Mouse (Mus musculus): ENCODE results near the gene Olfr150.
"Not testable (repeated sequence)": the region's sequence is repeated elsewhere in the genome, so short reads cannot be mapped to it uniquely, and the experiment has no call there.

Olfr150 gene

DNA sequence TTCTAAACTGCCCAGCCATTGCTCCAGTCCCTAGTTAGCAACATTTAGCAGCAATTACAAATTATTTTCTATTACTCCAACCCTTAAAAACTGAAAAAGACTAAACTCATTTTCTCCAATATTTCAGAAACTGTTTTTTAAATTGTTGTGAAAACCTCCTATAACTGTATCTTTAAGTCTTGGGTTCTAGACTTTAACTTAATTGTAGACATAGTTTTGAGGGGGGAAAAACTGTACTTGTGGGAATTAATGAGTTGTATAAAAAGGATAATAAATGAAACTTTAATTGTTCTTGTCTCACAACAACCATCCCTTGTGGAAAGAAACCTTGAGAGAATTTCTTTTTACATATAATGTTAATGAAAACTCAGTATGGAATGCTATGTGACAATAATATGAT lies at the start of gene Olfr150:
Olfr150 (plus strand) TSS at position 301 of the 400 bp plus-strand sequence.
- no peak for DNase-seq (ENCODE audit: low spot score in 2 of 2)

DNA sequence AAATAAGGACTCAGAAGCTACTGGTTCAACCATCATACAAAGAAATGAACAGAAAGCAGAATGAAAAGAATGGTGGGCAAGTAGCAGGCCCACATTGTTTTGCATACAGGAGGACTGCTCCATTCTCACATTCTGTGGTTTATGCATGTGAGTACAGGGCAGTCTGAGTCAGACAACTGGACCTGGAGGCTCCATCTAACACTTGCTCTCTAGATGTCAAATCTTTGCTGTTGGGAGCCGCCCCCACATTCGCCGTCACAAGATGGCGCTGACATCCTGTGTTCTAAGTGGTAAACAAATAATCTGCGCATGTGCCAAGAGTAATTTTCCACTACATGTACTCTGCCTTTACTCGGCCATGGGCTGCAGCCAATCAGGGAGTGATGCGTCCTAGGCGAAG lies 29.7 kb upstream of the Olfr150 start:
- not testable (repeated sequence) for DNase-seq (ENCODE audit: low spot score in 2 of 2)

DNA sequence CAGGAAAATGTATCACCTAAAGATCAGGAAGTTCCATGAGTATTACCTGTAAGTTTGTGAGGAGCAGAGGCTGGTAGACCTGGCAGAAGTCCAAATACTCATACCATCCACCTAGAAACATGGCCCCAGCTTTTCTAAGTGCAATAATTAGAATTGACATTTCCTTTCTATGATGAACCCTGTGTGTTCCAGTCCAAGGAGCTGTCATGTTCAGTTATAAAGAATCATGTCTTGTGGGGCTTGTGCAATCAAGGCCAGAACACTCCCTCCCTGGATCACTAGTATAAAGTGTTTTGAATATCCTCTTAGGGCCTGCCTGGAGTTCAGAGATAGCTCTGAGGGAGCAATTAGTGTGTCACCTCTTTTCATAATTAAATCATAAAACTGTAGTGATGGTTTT lies 23.8 kb upstream of the Olfr150 start, which contains the start of gene Olfr149:
Olfr149 (minus strand) TSS at position 101 of the 400 bp plus-strand sequence.
- DNase-seq (ENCODE audit: low spot score in 2 of 2), result no peak

DNA sequence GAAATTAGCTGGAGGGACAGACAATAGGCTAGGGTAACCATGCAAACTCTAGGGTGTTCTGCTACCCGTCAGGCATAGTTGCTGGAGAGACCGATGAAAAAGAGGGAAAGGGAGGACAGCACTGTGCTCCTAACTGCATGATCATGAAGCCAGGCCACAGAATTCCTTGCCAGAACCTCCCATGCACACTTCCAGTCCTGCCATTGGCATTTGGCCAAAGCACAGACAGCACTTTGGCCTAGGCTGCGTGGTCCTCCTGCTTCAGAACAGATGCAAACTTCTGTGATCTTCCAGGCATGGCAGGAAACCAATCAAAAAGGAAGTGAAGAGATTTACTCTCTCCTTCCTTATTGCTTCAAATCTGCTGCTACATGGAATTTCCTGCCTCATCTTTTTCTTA lies 21.8 kb upstream of the Olfr150 start:
- no peak for DNase-seq (ENCODE audit: low spot score in 2 of 2)

DNA sequence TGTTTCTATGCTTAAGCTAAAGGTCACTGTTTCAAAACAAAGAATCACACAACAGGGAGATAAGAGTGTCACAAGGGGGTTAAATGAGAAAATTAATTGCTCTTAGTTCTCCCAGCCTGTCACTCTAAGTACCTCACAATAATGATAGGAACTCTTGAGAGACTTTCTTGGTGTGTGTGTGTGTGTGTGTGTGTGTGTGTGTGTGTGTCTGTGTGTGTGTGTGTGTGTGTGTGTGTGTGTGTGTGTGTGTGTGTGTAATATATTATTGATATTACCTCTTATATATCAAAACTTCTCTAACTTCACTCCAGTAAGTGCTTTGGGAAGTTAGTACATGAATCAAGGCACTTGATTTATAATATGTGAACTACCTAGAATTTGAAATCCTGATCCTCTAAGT lies 19.7 kb upstream of the Olfr150 start, which contains the start of gene Olfr965:
Olfr965 (plus strand) TSS at position 301 of the 400 bp plus-strand sequence.
- no peak for DNase-seq (ENCODE audit: low spot score in 2 of 2)

DNA sequence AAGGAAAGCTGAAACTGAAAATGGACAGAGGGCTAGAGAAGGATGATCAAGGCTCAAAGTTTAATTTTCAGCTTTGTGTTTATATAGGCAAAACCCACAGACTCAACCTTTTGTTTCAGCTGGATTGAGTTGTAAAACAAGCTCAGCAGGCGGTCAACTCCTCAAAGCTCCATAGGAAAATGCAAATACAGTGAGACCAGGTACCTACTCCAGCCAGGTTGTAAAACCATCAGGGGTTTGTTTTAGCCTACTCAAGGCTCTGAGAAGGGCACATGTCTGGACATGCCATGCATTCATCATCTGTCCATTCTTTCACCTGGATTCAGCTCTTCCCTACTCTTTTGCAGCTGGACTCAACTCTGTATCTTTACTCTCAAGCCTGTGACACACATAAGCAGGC lies 10.0 kb downstream of the Olfr150 start:
- DNase-seq (ENCODE audit: low spot score in 2 of 2), result no peak

DNA sequence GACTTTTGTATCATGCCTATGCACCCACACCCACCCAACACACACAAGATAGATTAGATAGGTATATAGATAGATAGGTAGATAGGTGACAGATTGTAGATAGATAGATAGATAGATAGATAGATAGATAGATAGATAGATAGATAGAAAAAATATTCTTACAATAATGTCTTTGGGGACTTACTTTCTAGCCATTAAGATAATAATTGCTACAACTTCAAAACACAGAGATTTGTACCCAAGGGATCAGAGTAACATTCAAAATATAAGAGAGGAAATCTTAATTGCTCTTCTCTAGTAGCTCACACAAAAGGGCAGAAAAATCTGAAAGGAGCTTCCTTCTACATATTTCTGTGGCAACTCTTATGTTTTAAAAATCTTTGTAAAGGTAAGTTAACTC lies 15.2 kb downstream of the Olfr150 start, which contains the start of gene Olfr967:
Olfr967 (plus strand) TSS at position 301 of the 400 bp plus-strand sequence.
- DNase-seq (ENCODE audit: low spot score in 2 of 2), result no peak

DNA sequence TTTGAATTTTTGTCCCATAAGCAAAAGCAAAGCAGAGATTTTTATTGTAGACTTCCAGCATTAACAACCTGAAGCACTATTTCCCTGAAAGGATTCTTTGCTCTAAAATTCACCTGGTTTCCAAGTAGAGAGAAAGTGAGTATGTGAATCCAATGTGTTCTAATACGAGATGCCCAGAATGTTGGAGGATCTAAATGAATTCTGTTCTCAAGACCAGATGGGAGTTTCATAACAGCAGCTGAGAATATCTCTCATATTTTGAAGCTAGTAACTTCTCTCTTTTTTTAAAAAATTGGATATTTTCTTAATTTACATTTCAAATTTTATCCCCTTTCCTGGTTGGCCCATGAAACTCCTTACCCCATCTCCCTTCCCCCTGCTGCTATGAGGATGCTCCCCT lies 15.7 kb downstream of the Olfr150 start:
- DNase-seq (ENCODE audit: low spot score in 2 of 2), result peak in 1 of 2 experiments; percentile 1

DNA sequence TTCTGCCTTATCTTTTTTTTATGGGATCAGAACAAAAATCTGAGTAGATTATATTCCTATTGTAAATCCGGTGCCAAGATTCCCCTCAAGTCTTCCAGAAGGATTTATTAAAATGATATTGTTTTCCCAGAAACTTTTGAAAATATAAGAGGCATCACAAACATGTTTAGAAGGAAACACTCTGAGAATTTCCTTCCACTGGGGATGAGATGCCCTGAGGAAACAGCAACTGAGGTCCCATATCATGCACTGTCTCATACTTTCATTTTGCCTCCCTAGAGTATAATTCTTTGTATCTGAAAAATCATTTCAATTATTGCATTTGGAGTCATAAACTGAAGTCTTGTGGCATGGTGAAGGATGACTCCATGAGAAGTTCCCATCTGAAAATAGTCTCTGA lies 52.4 kb downstream of the Olfr150 start, which contains the start of gene Olfr968:
Olfr968 (minus strand) TSS at position 101 of the 400 bp plus-strand sequence.
- DNase-seq (ENCODE audit: low spot score in 2 of 2), result no peak
